Mouse (Mus musculus): ENCODE measurements around the gene Arhgef12. TPM values are rescaled to one million over a fixed set of nuclear protein-coding genes. Genes with fewer than 3 reads are reported as not detected.

The Arhgef12 gene
- polyA plus RNA-seq, 1 experiment from 2014 or later = 11.2 TPM

DNA sequence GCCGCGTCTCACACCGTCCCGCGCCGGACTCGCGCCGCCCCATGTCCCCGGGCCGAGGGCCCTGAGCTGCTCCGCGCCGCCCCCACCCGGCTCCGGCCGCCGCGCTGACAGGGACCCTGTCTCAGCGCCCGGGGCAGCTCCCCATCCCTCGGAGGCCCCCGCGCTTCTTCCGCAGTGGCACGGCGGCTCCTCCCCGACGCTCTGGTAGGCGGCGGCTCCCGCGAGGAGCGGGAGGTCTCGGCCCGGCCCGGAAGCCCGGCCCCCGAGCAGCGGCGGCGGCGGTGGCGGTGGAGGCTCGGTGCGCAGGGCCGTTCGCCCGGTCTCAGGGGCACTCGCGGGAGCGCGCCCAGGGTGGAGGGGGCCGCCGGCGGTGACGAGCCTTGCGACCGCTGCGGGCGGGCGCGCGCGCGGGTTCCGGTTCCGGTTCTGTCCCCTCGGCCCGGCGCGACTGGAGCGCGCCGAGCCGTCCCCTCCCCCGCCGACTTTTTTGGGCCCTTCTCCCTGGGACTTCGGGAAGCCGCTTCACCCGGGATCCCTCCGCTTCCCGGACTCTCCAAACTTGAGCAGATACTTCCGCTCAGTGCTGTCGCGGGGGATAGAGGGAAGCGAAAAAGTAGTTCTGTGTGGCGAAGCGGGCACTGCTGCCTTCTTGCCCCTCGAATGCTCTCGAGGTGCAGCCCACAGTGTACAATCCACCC is 1.2 kb downstream of the Arhgef12 start:
- Histone ChIP-seq H3K4me1 (ENCODE audit: control insufficient read depth, insufficient read depth, low read length) (peaks cover 17% of the 10 kb centered on the region), H3K27ac (ENCODE audit: low read length) (peak overlapping the region; percentile 95), H3K36me3 (ENCODE audit: control insufficient read depth, insufficient read depth, low read length) (no peaks in the 10 kb centered on the region), H3K9ac (ENCODE audit: low read length) (peak overlapping the region; percentile 98), H3K4me3 (replicated peaks; ENCODE audit: low read length) (peak overlapping the region; percentile 94), H3K4me2 (ENCODE audit: low read depth, low read length) (peak overlapping the region; percentile 87), H3K9me3 (replicated peaks; ENCODE audit: control insufficient read depth, low read length) (no peaks in the 10 kb centered on the region), H3K27me3 (ENCODE audit: control insufficient read depth, insufficient read depth, low read length) (no peaks in the 10 kb centered on the region)
- peak; percentile 85 for ATAC-seq (ENCODE audit: insufficient read depth, low FRiP score)
- under 1% methylated on average over 88 of the region's 91 CpGs for WGBS

DNA sequence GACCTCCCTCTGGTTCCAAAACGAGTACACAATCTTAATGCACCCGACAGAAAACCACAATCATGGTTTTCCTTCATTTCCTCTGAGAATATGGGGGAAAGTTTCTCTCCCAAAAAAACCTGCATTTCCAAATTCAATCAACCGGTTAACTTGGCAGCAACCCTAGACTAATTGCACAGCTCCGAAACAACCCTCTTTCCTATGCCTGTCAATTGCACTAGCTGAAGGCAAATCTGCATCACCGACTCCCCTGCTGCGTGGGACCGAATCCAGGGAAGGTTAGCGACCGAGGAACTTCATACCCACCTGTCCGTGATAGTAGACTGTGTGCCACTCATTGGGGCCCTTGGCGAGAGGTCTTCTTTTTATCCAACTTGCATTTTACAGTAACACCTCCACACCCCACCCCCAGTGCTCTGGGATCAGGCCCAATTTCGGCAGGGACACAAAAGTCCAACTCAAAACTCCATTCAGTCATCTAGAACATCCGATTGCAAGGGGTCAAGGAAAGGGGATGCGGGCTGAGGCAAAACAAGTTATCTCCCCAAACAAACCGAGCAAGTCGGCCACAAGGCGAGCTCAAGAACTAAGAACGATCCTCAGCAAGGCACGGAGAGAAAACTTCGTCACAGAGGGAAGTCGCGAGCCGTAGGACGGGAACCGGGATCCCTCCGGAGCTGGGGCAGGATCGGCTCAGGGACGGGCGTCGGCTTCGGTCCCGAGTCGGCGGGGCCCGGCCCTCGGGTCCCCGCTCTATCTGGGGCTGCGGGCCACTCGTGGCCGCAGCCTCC is 2.0 kb downstream of the Arhgef12 start:
- ATAC-seq (ENCODE audit: insufficient read depth, low FRiP score) = no peak
- Histone ChIP-seq H3K4me2 (ENCODE audit: low read depth, low read length) (peak overlapping the region; percentile 87), H3K4me1 (ENCODE audit: control insufficient read depth, insufficient read depth, low read length) (peaks cover 18% of the 10 kb centered on the region), H3K9ac (ENCODE audit: low read length) (peak overlapping the region; percentile 98), H3K36me3 (ENCODE audit: control insufficient read depth, insufficient read depth, low read length) (no peaks in the 10 kb centered on the region), H3K27me3 (ENCODE audit: control insufficient read depth, insufficient read depth, low read length) (no peaks in the 10 kb centered on the region), H3K27ac (ENCODE audit: low read length) (peak overlapping the region; percentile 95), H3K9me3 (replicated peaks; ENCODE audit: control insufficient read depth, low read length) (no peaks in the 10 kb centered on the region), H3K4me3 (replicated peaks; ENCODE audit: low read length) (peak overlapping the region; percentile 94)
- under 1% methylated on average over 40 of the region's 40 CpGs for WGBS

DNA sequence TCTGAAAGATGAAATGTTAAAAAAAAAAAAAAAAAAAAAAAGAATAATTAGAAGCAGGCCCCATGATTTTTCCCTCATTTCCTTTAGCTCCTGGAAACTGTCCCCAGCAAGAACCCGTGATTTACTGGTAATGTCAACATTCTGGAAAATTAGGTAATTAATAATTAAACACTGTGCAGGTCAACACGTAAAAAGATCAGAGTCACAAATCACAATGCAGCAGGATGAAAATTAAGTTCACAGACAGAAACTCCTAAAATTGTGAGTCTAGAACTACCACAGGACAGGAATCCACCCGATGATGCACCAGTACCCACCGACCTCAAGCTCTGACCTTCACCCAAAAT is 2.5 kb downstream of the Arhgef12 start:
- Histone ChIP-seq H3K27ac (ENCODE audit: low read length) (peak overlapping the region; percentile 95; the same call in 1 of the 2 replicates), H3K4me3 (replicated peaks; ENCODE audit: low read length) (peak overlapping the region; percentile 94), H3K36me3 (ENCODE audit: control insufficient read depth, insufficient read depth, low read length) (no peaks in the 10 kb centered on the region), H3K4me2 (ENCODE audit: low read depth, low read length) (peak overlapping the region; percentile 87), H3K9ac (ENCODE audit: low read length) (peak overlapping the region; percentile 98), H3K9me3 (replicated peaks; ENCODE audit: control insufficient read depth, low read length) (no peaks in the 10 kb centered on the region), H3K27me3 (ENCODE audit: control insufficient read depth, insufficient read depth, low read length) (no peaks in the 10 kb centered on the region), H3K4me1 (ENCODE audit: control insufficient read depth, insufficient read depth, low read length) (peaks cover 18% of the 10 kb centered on the region)
- WGBS = 2% methylated on average over 4 of the region's 4 CpGs
- ATAC-seq (ENCODE audit: insufficient read depth, low FRiP score) = no peak

DNA sequence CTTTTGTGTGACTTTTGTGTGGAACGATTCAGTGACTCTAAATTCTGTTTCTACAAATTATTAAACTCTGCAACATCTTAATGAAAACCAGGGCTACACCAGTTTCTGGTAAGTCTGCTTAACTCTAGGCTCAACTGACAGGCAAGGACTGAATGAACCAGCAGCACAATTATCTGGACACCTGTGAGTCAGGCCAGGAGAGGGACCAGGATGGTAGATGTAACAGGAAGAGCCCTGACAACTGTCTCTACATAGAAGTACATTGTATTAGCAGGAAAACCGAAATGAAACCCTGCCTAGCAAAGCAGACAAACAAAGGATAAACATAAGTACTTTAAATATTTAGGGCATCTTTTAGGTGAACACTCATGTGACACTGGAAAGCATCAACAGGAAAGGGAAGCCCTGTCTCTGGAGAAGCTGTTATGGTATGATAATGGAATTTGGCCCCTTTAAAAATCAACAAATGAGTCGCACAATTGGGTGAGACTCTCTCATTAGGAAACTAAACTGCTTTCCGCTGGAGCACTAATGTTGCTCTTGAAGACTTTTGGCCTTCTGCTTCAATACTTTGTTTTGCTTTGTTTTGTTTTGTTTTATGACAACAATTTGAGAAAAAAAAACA is 3.3 kb downstream of the Arhgef12 start:
- H3K4me3 ChIP-seq (replicated peaks; ENCODE audit: low read length) = peak overlapping the region; percentile 94
- WGBS = 9% methylated on average over 4 of the region's 4 CpGs
- H3K4me1 ChIP-seq (ENCODE audit: control insufficient read depth, insufficient read depth, low read length) = peaks cover 19% of the 10 kb centered on the region
- no peaks in the 10 kb centered on the region for H3K36me3 ChIP-seq (ENCODE audit: control insufficient read depth, insufficient read depth, low read length)
- no peaks in the 10 kb centered on the region for H3K27me3 ChIP-seq (ENCODE audit: control insufficient read depth, insufficient read depth, low read length)
- H3K27ac ChIP-seq (ENCODE audit: low read length) = peak overlapping the region; percentile 13; the same call in 1 of the 2 replicates
- no peak for ATAC-seq (ENCODE audit: insufficient read depth, low FRiP score)
- H3K9me3 ChIP-seq (replicated peaks; ENCODE audit: control insufficient read depth, low read length) = no peaks in the 10 kb centered on the region
- H3K9ac ChIP-seq (ENCODE audit: low read length) = peak overlapping the region; percentile 50
- peak overlapping the region; percentile 87 for H3K4me2 ChIP-seq (ENCODE audit: low read depth, low read length)

DNA sequence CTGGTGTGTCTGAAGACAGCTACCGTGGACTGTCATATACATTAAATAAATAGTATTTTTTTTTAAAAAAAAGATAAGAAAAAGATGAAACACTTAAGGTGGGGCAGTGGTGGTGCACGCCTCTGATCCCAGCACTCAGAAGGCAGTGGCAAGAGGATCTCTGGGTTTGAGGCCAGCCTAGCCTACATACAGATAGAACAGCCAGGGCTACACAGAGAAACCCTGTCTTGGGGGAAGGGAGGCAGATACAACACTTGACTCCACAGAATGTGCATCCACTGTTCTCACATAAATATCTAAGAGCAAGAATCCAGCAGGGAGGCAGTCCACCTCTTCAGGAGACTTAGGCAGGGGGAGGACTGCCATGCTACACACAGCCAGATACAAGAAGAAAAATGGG is 4.1 kb downstream of the Arhgef12 start:
- H3K9ac ChIP-seq (ENCODE audit: low read length) = peak overlapping the region; percentile 52
- H3K36me3 ChIP-seq (ENCODE audit: control insufficient read depth, insufficient read depth, low read length) = no peaks in the 10 kb centered on the region
- WGBS = 68% methylated on average over 2 of the region's 2 CpGs
- peak overlapping the region; percentile 10; the same call in 1 of the 2 replicates for H3K27ac ChIP-seq (ENCODE audit: low read length)
- H3K4me1 ChIP-seq (ENCODE audit: control insufficient read depth, insufficient read depth, low read length) = peaks cover 20% of the 10 kb centered on the region
- H3K9me3 ChIP-seq (replicated peaks; ENCODE audit: control insufficient read depth, low read length) = no peaks in the 10 kb centered on the region
- peak overlapping the region; percentile 29 for H3K4me3 ChIP-seq (replicated peaks; ENCODE audit: low read length)
- no peaks in the 10 kb centered on the region for H3K27me3 ChIP-seq (ENCODE audit: control insufficient read depth, insufficient read depth, low read length)
- peak overlapping the region; percentile 87 for H3K4me2 ChIP-seq (ENCODE audit: low read depth, low read length)
- ATAC-seq (ENCODE audit: insufficient read depth, low FRiP score) = no peak

DNA sequence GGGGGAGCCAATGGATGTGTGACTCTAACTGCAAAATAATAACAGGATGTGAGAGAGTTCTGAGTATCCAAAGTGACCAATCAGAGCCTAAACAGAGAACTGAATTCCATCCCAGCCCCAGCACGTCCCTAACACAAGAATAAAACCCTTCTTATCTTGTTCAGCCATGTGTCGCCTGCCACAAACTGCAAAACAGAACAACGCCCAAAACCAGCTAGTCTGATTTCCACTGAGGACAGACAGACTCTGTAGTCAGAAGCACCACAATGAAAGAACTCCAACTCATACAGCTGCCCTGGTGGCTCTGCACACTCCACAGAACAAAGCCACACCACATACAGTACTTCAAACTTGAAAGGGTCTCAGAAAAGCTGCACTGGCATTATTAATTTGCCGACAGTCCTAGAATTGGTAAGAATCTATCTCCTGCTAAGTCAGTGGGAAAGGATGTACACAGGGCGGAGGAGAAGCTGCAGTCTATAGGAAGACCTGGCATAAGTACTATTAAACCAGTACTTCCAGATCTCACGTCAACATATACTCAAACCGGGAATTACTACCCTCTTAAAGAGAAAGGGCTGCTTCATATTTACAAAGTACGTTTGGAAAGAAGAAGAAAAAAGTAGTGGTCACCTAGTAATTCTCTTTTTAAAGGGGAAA is 5.0 kb downstream of the Arhgef12 start:
- H3K36me3 ChIP-seq (ENCODE audit: control insufficient read depth, insufficient read depth, low read length) = no peaks in the 10 kb centered on the region
- WGBS = 51% methylated on average over 8 of the region's 8 CpGs
- 0 out of 2 replicates have a peak overlapping the region, but pooled peaks have one; percentile 2 for H3K9ac ChIP-seq (ENCODE audit: low read length)
- no peak for ATAC-seq (ENCODE audit: insufficient read depth, low FRiP score)
- H3K9me3 ChIP-seq (replicated peaks; ENCODE audit: control insufficient read depth, low read length) = no peaks in the 10 kb centered on the region
- H3K4me3 ChIP-seq (replicated peaks; ENCODE audit: low read length) = peak overlapping the region; percentile 3
- H3K4me1 ChIP-seq (ENCODE audit: control insufficient read depth, insufficient read depth, low read length) = peaks cover 20% of the 10 kb centered on the region
- H3K4me2 ChIP-seq (ENCODE audit: low read depth, low read length) = peak overlapping the region; percentile 87
- H3K27ac ChIP-seq (ENCODE audit: low read length) = peak overlapping the region; percentile 14; the same call in 1 of the 2 replicates
- H3K27me3 ChIP-seq (ENCODE audit: control insufficient read depth, insufficient read depth, low read length) = no peaks in the 10 kb centered on the region

DNA sequence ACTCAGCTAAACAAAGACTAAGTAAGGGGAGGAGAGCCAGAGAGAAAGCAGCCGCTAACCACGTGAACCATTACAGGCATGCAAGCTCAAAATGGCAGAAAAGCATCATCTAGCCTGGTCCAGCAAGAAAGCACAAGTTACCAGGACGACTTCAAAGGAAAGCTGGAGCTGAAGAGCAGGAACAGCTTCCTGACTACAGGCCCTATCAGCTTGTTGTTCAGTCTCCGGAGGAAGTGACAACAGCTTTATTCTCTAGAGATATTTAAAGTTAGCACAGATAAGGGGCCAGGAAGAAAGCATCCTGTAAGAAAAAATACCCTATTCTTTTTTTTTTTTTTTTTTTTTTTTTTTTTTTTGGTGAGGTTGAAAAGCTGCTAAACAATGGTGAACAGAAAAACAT is 8.1 kb downstream of the Arhgef12 start:
- peaks cover 20% of the 10 kb centered on the region for H3K4me1 ChIP-seq (ENCODE audit: control insufficient read depth, insufficient read depth, low read length)
- H3K27ac ChIP-seq (ENCODE audit: low read length) = 0 out of 2 replicates have a peak overlapping the region, but pooled peaks have one; percentile 29
- no peaks in the 10 kb centered on the region for H3K9me3 ChIP-seq (replicated peaks; ENCODE audit: control insufficient read depth, low read length)
- H3K36me3 ChIP-seq (ENCODE audit: control insufficient read depth, insufficient read depth, low read length) = no peaks in the 10 kb centered on the region
- WGBS = 48% methylated on average over 4 of the region's 4 CpGs
- H3K27me3 ChIP-seq (ENCODE audit: control insufficient read depth, insufficient read depth, low read length) = no peaks in the 10 kb centered on the region
- no peak overlapping the region for H3K4me2 ChIP-seq (ENCODE audit: low read depth, low read length)
- no peak overlapping the region for H3K4me3 ChIP-seq (replicated peaks; ENCODE audit: low read length)
- H3K9ac ChIP-seq (ENCODE audit: low read length) = no peak overlapping the region
- ATAC-seq (ENCODE audit: insufficient read depth, low FRiP score) = no peak

DNA sequence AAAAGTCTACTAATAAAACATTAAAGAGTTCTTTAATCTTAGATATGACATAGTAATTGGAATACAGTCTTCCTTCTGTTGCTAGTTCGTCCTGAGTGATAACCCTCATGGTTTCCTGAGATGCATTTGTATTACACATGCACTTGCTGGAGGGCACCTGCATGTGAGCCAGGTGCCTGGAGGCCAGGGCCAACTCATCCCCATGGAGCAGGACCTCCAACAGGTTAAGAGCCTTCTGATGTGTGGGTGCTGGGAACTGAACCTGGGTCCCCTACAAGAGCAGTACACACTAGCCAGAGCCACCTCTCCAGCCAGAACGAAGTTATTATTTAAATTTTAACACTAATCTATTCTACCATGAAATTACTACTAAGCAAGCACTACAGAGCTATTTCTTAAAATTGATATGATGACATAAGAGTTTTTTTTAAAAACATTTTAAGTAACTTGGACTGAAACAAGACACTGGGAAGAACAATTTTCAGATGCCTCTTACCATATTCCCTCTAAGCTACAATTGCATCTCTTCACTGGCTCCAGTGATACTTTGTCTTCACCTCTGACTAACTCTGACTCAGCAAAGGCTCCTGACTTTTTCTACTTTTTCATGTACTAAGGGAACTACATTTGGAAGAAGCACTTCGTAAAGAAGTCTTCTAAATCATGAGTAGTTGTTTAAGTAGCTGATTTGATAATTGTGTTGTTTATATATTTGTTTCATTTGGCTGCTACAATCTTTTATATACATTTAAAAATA is 9.1 kb downstream of the Arhgef12 start:
- Histone ChIP-seq H3K4me1 (ENCODE audit: control insufficient read depth, insufficient read depth, low read length) (peaks cover 16% of the 10 kb centered on the region), H3K9ac (ENCODE audit: low read length) (no peak overlapping the region), H3K4me2 (ENCODE audit: low read depth, low read length) (no peak overlapping the region), H3K27ac (ENCODE audit: low read length) (no peak overlapping the region), H3K27me3 (ENCODE audit: control insufficient read depth, insufficient read depth, low read length) (no peaks in the 10 kb centered on the region), H3K9me3 (replicated peaks; ENCODE audit: control insufficient read depth, low read length) (no peaks in the 10 kb centered on the region), H3K4me3 (replicated peaks; ENCODE audit: low read length) (no peak overlapping the region), H3K36me3 (ENCODE audit: control insufficient read depth, insufficient read depth, low read length) (no peaks in the 10 kb centered on the region)
- 87% methylated on average over 3 of the region's 3 CpGs for WGBS
- no peak for ATAC-seq (ENCODE audit: insufficient read depth, low FRiP score)

Data from stomach, embryonic 16.5 days (tissue).